Mouse (Mus musculus): ENCODE data around the gene Gpc1. TPM values are rescaled to one million over a fixed set of nuclear protein-coding genes. Genes with fewer than 3 reads are reported as not detected.

The Gpc1 gene
- polyA plus RNA-seq, 1 experiment from 2014 or later, result 49.7 TPM

DNA sequence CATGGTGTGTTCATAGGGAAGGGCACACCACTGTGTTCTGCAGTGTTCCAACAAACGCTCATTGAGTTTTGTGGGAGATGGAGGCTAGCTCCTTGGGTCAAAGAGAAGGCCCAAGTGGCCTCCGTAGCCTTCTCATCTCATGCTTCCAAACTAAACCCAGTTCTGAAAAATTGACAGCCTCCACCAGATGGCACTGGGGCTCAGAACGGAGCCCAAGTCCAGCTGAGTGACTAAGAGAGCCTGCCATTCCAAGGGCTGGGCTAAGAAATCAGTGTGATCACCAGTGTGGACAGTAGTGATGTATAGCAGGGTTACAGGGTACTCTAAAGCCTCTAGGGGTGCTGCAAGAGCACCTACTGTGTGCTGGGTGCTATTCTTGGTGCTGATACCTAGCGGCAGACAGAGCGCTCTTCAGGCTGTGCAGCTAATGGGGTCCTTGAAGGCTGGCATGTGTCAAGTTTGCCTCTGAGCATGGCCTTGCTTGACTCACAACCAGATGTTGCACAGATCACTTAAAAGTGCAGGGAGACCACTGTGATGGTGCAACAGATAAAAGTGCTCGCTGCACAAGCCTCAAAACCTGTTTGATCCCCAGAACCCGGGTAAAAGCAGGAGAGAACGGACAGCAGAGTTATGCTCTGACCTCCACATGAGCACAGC lies 8.9 kb downstream of the Gpc1 start:
- H3K4me1 ChIP-seq (ENCODE audit: control insufficient read depth, insufficient read depth, low read length), result no peaks in the 10 kb centered on the region
- no peak for ATAC-seq (ENCODE audit: insufficient number of reproducible peaks, insufficient read depth, low FRiP score, low read depth)
- WGBS, result 83% methylated on average over 8 of the region's 8 CpGs
- H3K36me3 ChIP-seq (ENCODE audit: control insufficient read depth, insufficient read depth, low read length), result no peaks in the 10 kb centered on the region; the same call in 1 of the 2 replicates
- no peaks in the 10 kb centered on the region for H3K27me3 ChIP-seq (ENCODE audit: control insufficient read depth, insufficient read depth, low read length)
- no peak overlapping the region for H3K9ac ChIP-seq (replicated peaks; ENCODE audit: low read depth, low read length)
- H3K4me2 ChIP-seq (replicated peaks; ENCODE audit: low read depth, low read length), result no peak overlapping the region
- no peaks in the 10 kb centered on the region for H3K9me3 ChIP-seq (ENCODE audit: control insufficient read depth, low read depth, low read length)
- H3K27ac ChIP-seq (ENCODE audit: low read length), result no peak overlapping the region
- no peak overlapping the region for H3K4me3 ChIP-seq (ENCODE audit: low read depth, low read length)

DNA sequence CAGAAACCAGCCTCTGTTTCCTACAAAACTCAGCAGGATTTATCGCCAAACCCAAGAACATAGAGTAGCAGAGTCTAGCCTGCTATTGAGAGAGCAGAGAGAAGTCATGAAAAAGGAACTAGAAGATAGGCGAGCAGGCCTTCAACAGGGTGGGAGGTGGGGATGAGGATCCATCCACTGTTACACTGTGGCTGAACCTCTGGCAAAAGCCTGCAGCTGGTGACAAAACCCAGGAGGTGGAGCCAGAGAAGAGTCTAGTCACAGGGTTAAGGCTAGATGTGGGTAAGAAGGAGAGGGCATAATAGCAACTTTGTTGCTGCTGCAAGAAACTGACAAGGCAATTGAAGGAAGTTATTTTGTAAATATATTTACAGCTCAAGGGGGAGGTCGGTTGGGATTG lies 10.0 kb downstream of the Gpc1 start:
- no peaks in the 10 kb centered on the region for H3K9me3 ChIP-seq (ENCODE audit: control insufficient read depth, low read depth, low read length)
- ATAC-seq (ENCODE audit: insufficient number of reproducible peaks, insufficient read depth, low FRiP score, low read depth), result no peak
- H3K9ac ChIP-seq (replicated peaks; ENCODE audit: low read depth, low read length), result no peak overlapping the region
- no peak overlapping the region for H3K4me3 ChIP-seq (ENCODE audit: low read depth, low read length)
- H3K36me3 ChIP-seq (ENCODE audit: control insufficient read depth, insufficient read depth, low read length), result no peaks in the 10 kb centered on the region; the same call in 1 of the 2 replicates
- no peak overlapping the region for H3K4me2 ChIP-seq (replicated peaks; ENCODE audit: low read depth, low read length)
- H3K27ac ChIP-seq (ENCODE audit: low read length), result no peak overlapping the region
- 75% methylated on average over 3 of the region's 3 CpGs for WGBS
- no peaks in the 10 kb centered on the region for H3K27me3 ChIP-seq (ENCODE audit: control insufficient read depth, insufficient read depth, low read length)
- no peaks in the 10 kb centered on the region for H3K4me1 ChIP-seq (ENCODE audit: control insufficient read depth, insufficient read depth, low read length)

- WGBS, result 76% methylated on average over 7 of the region's 7 CpGs
- Histone ChIP-seq H3K36me3 (ENCODE audit: control insufficient read depth, insufficient read depth, low read length) (no peaks in the 10 kb centered on the region; the same call in 1 of the 2 replicates), H3K27ac (ENCODE audit: low read length) (no peak overlapping the region), H3K4me1 (ENCODE audit: control insufficient read depth, insufficient read depth, low read length) (peaks cover 18% of the 10 kb centered on the region; the same call in 1 of the 2 replicates), H3K9me3 (ENCODE audit: control insufficient read depth, low read depth, low read length) (no peaks in the 10 kb centered on the region), H3K4me3 (ENCODE audit: low read depth, low read length) (no peak overlapping the region), H3K4me2 (replicated peaks; ENCODE audit: low read depth, low read length) (no peak overlapping the region), H3K27me3 (ENCODE audit: control insufficient read depth, insufficient read depth, low read length) (no peaks in the 10 kb centered on the region), H3K9ac (replicated peaks; ENCODE audit: low read depth, low read length) (no peak overlapping the region)
- ATAC-seq (ENCODE audit: insufficient number of reproducible peaks, insufficient read depth, low FRiP score, low read depth), result no peak
Measured at GRCm38 (mm10) chr1:92845889-92846288, 14.4 kb downstream of the Gpc1 start.

GRCm38 (mm10) chr1:92847873-92848839 lies 16.7 kb downstream of the Gpc1 start:
- WGBS, result 10% methylated on average over 40 of the region's 41 CpGs
- Histone ChIP-seq H3K36me3 (ENCODE audit: control insufficient read depth, insufficient read depth, low read length) (no peaks in the 10 kb centered on the region; the same call in 1 of the 2 replicates), H3K4me2 (replicated peaks; ENCODE audit: low read depth, low read length) (peak overlapping the region; percentile 44), H3K9me3 (ENCODE audit: control insufficient read depth, low read depth, low read length) (no peaks in the 10 kb centered on the region), H3K9ac (replicated peaks; ENCODE audit: low read depth, low read length) (peak overlapping the region; percentile 10; the same call in 1 of the 2 replicates), H3K27ac (ENCODE audit: low read length) (no peak overlapping the region), H3K4me3 (ENCODE audit: low read depth, low read length) (peak overlapping the region; percentile 16), H3K4me1 (ENCODE audit: control insufficient read depth, insufficient read depth, low read length) (peaks cover 18% of the 10 kb centered on the region; the same call in 1 of the 2 replicates), H3K27me3 (ENCODE audit: control insufficient read depth, insufficient read depth, low read length) (no peaks in the 10 kb centered on the region)
- peak; percentile 12; the same call in 1 of the 2 replicates for ATAC-seq (ENCODE audit: insufficient number of reproducible peaks, insufficient read depth, low FRiP score, low read depth)

- Histone ChIP-seq H3K36me3 (ENCODE audit: control insufficient read depth, insufficient read depth, low read length) (peaks cover 6% of the 10 kb centered on the region), H3K27me3 (ENCODE audit: control insufficient read depth, insufficient read depth, low read length) (no peaks in the 10 kb centered on the region), H3K9ac (replicated peaks; ENCODE audit: low read depth, low read length) (no peak overlapping the region), H3K27ac (ENCODE audit: low read length) (no peak overlapping the region), H3K9me3 (ENCODE audit: control insufficient read depth, low read depth, low read length) (no peaks in the 10 kb centered on the region), H3K4me2 (replicated peaks; ENCODE audit: low read depth, low read length) (no peak overlapping the region; the same call in 1 of the 2 replicates), H3K4me1 (ENCODE audit: control insufficient read depth, insufficient read depth, low read length) (peaks cover 18% of the 10 kb centered on the region; the same call in 1 of the 2 replicates), H3K4me3 (ENCODE audit: low read depth, low read length) (no peak overlapping the region)
- no peak for ATAC-seq (ENCODE audit: insufficient number of reproducible peaks, insufficient read depth, low FRiP score, low read depth)
- 74% methylated on average over 2 of the region's 2 CpGs for WGBS
Measured at GRCm38 (mm10) chr1:92849491-92849890, 18.0 kb downstream of the Gpc1 start.

GRCm38 (mm10) chr1:92849938-92850574 lies 18.6 kb downstream of the Gpc1 start:
- H3K4me3 ChIP-seq (ENCODE audit: low read depth, low read length), result no peak overlapping the region
- H3K36me3 ChIP-seq (ENCODE audit: control insufficient read depth, insufficient read depth, low read length), result peaks cover 11% of the 10 kb centered on the region
- ATAC-seq (ENCODE audit: insufficient number of reproducible peaks, insufficient read depth, low FRiP score, low read depth), result 0 out of 2 replicates have a peak, but pooled peaks have one; percentile 39
- no peak overlapping the region; the same call in 1 of the 2 replicates for H3K4me2 ChIP-seq (replicated peaks; ENCODE audit: low read depth, low read length)
- 64% methylated on average over 13 of the region's 13 CpGs for WGBS
- no peaks in the 10 kb centered on the region for H3K27me3 ChIP-seq (ENCODE audit: control insufficient read depth, insufficient read depth, low read length)
- peaks cover 18% of the 10 kb centered on the region; the same call in 1 of the 2 replicates for H3K4me1 ChIP-seq (ENCODE audit: control insufficient read depth, insufficient read depth, low read length)
- H3K27ac ChIP-seq (ENCODE audit: low read length), result no peak overlapping the region
- H3K9me3 ChIP-seq (ENCODE audit: control insufficient read depth, low read depth, low read length), result no peaks in the 10 kb centered on the region
- H3K9ac ChIP-seq (replicated peaks; ENCODE audit: low read depth, low read length), result no peak overlapping the region

DNA sequence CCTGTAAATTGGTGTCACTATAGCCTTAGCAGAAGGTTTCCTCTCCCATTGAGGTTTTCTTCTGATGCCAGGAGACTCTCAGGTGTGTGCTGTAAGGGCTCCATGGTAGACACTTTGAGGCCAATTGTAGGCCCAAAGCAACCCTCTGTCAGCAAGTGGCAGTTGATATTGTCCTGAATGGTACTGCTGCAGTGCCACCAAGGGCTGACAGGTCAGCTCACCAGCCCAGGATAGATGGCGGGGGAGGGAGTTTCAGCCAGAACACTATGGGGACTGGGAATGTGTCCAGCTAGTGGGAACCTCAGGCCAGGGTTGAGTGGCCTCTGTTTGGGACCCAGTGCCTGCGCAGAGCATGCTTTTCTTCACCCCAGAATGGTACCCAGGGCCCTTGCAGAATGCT lies 21.0 kb downstream of the Gpc1 start:
- Histone ChIP-seq H3K9me3 (ENCODE audit: control insufficient read depth, low read depth, low read length) (no peaks in the 10 kb centered on the region), H3K27me3 (ENCODE audit: control insufficient read depth, insufficient read depth, low read length) (no peaks in the 10 kb centered on the region), H3K4me1 (ENCODE audit: control insufficient read depth, insufficient read depth, low read length) (peaks cover 16% of the 10 kb centered on the region; the same call in 1 of the 2 replicates), H3K4me2 (replicated peaks; ENCODE audit: low read depth, low read length) (no peak overlapping the region), H3K9ac (replicated peaks; ENCODE audit: low read depth, low read length) (no peak overlapping the region), H3K36me3 (ENCODE audit: control insufficient read depth, insufficient read depth, low read length) (peaks cover 30% of the 10 kb centered on the region), H3K4me3 (ENCODE audit: low read depth, low read length) (no peak overlapping the region), H3K27ac (ENCODE audit: low read length) (no peak overlapping the region)
- WGBS, result 89% methylated on average over 2 of the region's 2 CpGs
- ATAC-seq (ENCODE audit: insufficient number of reproducible peaks, insufficient read depth, low FRiP score, low read depth), result no peak

GRCm38 (mm10) chr1:92861503-92861902 lies 30.1 kb downstream of the Gpc1 start:
- no peaks in the 10 kb centered on the region for H3K27me3 ChIP-seq (ENCODE audit: control insufficient read depth, insufficient read depth, low read length)
- H3K4me1 ChIP-seq (ENCODE audit: control insufficient read depth, insufficient read depth, low read length), result no peaks in the 10 kb centered on the region
- H3K27ac ChIP-seq (ENCODE audit: low read length), result no peak overlapping the region
- ATAC-seq (ENCODE audit: insufficient number of reproducible peaks, insufficient read depth, low FRiP score, low read depth), result no peak
- no peak overlapping the region for H3K9ac ChIP-seq (replicated peaks; ENCODE audit: low read depth, low read length)
- no peaks in the 10 kb centered on the region for H3K9me3 ChIP-seq (ENCODE audit: control insufficient read depth, low read depth, low read length)
- no peak overlapping the region for H3K4me3 ChIP-seq (ENCODE audit: low read depth, low read length)
- peaks cover 25% of the 10 kb centered on the region for H3K36me3 ChIP-seq (ENCODE audit: control insufficient read depth, insufficient read depth, low read length)
- WGBS, result 76% methylated on average over 6 of the region's 6 CpGs
- H3K4me2 ChIP-seq (replicated peaks; ENCODE audit: low read depth, low read length), result no peak overlapping the region
